Mouse (Mus musculus) kidney, postnatal 25 days (tissue): Measurements from ENCODE around the gene Pigm.

Experiments
- DNase-seq, 2 experiments: peaks; one replicate each; pipeline ENCODE4 v3.0.0; 2021; ENCODE audit warnings: mixed read lengths in 2 of 2

Gene Pigm

DNA sequence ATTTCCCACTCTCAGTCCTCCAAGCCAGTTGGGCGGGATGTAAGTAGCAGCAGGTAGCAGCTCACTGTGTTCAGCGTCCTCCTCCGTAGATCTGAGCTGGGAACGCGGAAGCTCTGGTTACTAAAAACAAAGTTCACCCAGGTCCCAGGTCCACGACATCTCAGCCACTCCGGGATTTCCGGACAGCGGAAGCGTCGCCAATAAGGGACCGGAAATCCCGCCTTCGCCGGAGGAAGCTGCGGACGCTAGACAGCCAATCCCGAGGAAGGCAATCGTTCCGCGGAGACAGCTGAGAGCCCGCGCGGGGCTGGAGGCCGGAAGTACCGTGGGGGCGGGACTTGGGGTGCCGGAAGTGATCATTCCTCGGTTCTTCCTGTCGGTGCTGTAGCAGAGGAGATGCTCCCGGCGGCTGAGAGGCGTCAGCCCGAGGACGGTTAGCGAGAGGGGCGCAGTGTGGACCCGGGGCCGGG is at the start of gene Pigm:
TSS of gene Pigm (plus strand) at position 349 of the 470 bp plus-strand sequence.
- DNase-seq, result peak; percentile 98 to 99

DNA sequence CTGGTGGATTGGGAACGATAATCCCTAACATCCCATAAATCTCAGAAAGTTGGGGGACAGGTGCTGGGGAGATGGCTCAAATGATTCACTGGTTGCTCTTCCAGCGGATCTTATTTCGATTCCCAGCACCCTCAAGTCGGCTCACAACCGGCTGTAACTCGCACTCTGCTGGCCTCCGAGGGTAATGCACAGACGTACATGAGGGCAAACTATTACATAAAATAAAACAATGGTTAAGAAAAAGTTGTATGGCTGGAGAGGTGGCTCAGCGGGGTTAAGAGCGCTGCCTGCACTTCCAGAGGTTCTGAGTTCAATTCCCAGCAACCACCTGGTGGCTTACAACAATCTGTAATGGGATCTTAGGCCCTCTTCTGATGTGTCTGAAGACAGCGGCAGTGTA is 49.7 kb upstream of the Pigm start:
- DNase-seq, result no peak

DNA sequence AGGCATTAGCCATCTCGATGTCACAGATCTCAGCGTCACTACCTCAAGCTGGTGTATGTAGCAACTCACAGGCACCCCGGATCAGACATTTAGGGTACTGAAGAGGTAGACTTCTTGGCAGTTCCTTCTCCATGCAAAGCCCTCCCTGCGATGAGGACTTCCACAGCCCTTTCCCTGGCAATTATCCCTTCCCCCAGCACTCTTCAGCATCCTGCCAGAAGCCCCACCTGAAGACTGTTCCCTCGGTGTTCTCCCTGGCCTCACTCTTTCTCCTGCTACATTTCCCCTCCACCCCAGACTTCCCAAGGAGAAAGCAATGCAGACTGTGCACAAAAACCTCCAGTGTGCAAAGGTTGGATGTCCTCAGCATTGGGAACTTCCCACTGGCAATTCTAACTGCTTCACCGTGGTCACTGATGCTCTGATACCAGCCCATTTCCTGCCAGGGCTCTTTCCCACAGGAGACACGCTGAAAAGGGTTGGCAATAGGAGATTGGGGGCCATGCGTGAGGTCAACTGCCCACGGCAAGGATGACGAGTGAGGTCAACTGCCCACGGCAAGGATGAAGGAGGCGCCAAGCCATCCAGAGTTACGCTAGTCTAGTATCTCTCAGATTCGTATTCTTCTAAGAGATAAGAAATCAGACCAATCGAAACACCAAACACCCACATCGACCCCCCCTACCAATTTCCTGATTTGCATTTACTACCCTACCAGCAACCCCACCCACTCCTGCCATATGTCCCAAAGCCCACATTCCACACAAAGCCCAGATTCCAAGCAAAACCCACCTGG is 48.9 kb upstream of the Pigm start:
- DNase-seq, result no peak

DNA sequence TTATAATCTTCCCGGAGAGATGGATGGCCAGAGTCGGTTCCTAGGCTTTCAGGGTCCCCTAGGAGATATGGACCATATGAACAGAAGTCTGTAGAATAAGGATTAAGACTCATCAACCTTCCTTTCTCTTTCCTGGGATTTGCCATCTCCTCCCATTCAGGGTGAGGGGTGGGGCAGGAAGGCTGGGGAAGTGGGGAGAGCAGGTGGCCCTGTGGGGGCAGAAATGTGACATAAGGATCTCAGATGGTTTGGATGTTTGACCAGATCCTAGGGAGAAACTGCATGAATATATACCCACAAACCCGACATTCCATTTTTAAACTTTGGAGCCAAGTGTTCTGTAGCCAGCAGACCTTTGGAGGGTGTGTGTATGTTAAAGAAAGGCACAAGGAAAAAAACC is 48.3 kb upstream of the Pigm start:
- no peak for DNase-seq

DNA sequence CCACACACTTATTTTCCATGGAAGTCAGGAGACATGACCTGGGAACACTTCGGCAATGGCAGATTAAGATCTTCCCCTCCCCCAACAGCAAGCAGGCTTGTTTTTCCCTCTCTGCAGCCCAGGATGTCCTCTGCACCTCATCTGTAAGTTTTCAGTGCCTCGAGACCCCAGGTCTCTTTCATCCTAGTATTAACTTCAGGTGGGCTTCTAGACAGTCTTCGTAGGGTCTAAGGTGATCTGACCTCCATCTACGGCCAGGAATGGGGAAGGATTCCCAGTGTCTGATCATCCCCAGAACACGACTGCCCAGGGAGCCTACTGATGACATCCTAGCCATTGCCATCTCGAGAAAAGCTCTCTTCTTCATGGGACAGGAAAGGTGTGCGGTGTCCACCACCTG is 47.9 kb upstream of the Pigm start:
- DNase-seq, result no peak

DNA sequence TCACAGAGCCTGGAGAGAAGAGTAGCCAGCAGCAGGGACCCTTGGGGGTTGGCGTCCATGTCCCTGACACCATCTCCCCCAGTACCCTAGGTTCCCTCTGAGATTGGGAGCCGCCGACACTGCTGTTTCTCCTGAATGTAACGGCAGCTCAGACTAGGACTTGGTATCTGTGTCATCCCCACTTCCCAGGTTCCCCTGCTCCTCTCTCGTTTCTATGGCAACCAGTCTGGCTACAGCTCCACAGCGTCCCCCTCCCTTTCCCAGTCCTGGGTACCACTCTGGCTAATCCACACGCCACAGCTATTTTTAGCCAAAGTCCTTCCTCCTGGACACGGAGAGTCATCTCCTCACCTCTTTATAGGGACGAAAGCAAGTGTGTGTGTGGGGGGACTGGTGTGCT is 47.2 kb upstream of the Pigm start, which contains the start of gene Kcnj9:
TSS of gene Kcnj9 (minus strand) at position 188 of the 400 bp plus-strand sequence.
- no peak for DNase-seq

DNA sequence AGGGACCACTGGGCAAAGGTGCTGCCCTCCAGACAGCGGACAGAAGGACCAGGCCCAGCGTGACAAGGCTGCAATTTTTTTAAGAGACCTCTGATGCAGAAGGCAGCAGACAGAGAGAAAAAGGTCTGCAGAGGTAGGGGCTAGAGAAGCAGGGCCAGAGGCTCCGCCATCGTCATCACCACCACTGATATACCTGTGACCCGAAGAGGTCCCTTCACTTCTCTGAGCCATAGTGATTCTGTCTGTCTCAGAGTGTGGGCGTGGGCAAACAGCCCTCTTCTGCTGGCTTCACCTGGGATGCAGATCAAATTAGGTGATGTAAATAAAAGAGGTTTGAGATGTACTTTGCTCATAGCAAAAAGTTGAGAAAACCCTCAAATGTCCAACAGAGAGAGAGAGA is 46.7 kb upstream of the Pigm start:
- DNase-seq, result no peak

DNA sequence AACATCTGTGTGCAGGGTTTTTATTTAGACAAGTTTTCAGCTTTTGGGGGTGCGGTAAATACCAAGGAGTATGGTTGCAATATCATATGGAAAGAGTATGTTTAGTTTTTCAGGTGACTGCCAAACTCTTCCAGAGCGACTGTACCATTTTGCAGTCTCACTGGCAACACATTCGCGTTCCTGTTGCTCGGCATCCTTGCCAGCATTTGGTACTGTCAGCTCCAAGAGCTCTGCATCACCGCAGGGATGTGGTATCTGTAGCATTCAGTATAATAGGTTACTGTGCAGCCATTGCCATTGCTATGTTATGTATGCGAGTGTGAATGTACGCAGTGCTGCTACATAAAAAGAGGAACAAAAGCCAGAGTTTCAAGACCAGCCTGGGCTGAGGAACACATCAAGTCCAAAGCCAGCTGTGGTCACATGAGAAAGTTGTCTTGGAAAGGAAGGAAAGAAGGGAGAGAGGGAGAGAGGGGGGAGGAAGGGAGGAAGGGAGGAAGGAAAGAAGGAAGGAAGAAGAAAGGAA is 44.9 kb upstream of the Pigm start:
- no peak for DNase-seq

DNA sequence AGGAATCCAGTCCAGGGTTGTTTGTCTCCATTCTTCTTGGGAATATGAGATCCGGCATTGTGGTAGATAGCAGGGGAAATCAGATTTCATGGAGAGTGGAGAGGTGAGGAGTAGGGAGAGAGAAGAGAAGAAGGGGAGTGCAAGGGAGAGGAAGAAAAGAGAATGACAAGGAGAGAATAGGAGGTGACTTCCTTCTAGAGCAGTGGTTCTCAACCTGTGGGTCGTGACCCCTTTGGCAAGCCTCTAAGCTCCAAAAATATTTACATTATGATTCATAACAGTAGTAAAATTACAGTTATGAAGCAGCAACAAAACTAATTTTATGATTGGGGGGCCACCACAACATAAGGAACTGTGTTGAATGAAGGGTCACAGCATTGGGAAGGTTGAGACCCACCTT is 43.4 kb upstream of the Pigm start:
- no peak for DNase-seq

DNA sequence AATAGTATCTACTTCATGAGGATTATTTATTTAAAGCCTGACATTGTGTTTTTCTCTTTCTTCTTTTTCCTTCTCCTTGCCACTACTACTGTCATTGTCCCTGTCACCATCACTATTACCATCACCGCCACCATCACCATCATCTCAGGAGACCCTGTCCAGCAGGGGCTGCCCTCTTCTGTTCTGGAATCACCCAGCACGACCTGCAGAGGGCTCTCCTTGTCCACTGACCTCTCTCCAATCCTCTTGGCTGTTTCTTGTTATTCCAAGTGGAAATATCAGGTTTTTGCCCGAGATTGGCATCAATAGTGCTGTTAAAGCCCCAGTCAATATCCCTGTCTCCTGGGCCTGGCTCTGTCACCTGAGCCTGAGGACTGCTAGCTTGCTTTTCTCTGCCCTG is 42.8 kb upstream of the Pigm start:
- no peak for DNase-seq

DNA sequence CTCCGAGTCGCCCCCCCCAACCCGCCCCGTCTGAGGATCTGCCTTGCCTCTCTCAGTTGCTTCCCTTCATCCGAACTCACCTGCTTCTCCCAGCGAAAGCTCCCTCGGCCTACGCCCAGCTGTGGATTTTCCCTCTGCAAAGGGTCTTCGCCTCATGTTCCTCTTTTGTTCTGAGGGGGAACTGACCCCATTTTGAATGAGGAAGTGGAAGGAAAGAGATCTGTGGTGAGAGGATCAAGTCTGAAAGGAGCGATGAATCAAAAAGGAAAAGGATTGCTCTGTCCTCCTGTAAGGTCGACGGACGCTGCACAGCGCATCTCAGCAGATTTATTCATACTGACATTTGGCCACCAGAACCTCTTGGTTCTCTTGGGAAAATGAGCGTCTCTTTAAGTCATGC is 40.5 kb upstream of the Pigm start:
- no peak for DNase-seq

DNA sequence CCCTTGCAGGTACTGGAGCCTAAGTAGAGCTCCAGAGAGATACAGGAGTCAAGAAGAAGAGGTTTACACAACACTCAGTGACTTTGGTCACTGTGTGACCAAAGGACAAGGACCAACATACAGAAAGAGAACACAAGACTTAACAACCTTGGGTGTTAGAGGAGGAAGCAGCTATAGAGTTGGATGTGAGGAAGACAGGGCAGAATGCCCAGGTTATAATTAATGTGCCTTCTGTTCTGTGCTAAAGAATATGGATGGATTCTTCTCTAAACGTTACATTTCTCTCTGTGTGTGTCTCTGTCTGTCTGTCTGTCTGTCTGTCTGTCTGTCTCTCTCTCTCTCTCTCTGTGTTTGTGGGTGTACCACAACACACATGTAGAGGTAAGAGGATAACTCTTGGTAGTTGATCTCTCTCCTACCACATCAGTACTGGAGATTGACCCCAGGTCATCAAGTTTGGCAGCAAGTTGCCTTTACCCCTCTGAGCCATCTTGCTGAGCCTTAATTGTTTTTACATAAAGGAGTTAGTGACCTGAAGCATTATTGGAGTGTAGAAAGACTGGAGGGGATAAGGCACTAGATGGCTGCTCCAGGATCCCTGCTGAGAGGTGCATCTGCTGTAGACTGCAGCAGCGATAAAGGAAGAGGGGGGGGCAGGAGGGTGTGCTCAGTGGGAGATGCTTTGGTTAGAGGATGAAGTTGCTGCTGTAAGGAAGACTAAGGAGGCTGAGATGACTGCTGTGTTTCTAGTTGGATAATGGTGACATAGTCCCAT is 38.7 kb upstream of the Pigm start:
- no peak for DNase-seq

DNA sequence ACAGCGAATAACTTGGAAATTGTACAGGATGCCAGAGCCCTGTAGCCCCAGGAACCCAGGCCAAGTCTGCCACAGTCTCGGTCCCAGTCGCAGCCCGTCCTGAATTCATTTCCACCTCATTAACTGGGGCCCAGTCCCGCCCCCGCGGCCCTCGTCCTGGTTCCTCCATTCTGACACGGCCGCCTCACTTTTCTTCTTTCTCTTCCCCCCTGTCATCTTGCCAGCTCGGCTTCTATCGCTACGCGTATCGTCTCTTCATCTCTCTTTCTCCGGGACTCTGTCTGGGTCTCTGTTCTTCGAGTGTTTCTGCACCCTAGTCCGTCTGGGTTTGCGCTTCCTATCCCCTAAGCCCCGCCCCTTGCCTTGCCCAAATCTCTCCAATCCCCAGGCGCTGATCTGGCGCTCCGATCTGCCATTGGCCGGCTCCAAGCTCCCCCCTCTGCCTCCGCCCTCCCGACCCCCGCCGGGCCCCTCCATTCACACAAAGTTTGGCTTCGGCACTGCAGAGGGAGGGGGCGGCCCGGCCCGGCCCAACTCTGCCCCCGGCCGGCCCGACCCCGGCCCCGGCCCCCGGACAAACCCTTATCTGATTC is 35.5 kb upstream of the Pigm start, which contains the start of gene Kcnj10:
TSS of gene Kcnj10 (plus strand) at position 482 of the 593 bp plus-strand sequence.
- peak; percentile 85 to 92 for DNase-seq

DNA sequence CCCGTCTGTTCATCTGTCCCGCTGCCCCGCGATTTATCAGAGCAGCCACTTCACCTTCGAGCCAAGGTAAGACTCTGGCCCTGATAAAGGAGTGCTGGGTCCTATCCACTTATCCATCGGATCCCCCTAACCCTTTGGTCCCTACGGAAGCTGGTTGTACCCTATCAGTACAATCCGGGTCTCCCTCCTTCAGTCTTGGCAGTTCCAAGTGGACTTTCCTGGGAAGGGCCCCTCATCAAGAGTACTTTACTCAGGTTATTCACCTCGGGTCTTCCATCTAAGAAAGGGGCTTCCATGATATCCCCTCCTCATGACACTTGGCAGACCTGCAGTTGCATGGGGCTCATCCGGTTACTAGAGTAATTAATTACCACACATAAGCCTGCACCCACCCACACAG is 35.0 kb upstream of the Pigm start:
- DNase-seq, result no peak

DNA sequence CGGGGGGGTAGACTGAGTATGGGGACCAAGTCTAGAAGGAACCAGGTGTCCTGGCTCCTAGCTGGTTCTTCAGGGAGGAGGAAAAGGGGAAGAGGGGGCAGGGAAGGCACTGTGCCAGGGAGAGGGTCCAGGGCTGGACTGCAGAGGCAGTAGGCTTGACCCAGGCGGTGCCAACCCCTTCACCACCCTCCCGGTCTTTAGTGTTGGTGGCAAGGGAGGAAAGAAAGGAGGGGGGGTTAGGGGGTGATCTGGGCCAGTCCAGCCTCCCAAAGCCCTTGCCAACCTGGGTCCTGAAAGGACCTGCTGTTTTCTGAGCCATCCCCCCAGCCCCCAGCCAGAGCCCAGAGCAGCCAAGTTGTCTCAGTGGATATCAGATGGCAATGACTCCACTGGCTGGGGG is 33.6 kb upstream of the Pigm start:
- peak in 1 of 2 experiments; percentile 63 for DNase-seq

DNA sequence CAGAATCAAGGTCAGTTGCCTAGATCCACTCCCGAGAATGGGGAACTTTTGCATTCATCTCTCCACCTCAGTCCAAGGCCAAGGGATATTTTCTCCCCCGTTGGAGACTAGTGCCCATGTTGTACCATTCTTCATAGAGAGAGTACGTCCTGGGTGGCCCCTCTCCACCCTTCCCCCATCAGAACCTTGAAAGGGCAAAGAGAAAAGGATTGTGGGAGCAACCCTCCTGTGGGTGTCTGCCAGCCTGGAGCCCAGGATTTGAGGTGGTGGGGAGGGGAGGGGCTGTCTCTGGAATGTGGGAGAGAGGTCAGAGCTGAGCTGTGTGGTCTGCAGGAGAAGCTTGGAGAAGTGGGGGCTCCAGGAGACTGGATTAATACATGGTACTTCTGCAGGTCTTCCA is 32.4 kb upstream of the Pigm start:
- DNase-seq, result peak in 1 of 2 experiments; percentile 60

DNA sequence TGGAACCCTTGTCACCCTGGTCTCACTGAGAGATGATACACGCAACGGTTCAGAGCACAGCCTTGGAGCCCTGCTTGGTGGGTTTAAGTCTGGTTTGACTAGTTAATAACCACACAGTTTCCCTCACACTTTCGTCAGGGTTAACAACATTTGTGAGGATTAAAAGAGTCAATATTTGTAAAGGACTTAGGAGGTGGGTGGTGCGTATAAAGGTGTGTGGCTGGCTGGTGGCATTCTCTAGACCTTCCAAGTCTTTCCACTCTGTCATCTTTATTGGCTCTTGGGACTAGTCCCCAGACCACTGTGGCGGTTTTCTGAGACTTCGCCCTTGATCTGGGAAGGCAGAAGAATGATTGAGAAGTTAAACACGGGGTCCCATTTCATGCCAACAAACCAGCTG is 31.5 kb upstream of the Pigm start:
- no peak for DNase-seq

DNA sequence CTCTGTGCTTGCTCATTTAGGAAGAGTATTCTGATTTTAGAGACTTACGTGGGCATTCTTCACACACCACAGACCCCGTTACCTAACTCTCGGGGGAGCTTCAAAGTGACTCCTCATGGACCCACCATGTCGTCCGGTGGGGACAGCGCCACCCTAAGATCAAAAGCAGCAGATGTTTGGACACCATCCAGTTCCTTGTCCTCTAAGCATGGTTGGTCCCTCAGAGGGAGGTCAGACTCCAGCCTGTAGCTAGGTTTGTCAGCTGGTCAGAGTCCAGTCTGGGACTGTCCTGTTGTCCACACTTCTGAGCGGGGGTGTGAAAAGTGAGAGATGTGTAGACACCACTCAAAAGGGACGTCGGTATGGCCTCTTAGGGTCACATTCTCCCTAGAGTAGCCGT is 29.6 kb upstream of the Pigm start:
- peak; percentile 45 to 64 for DNase-seq

DNA sequence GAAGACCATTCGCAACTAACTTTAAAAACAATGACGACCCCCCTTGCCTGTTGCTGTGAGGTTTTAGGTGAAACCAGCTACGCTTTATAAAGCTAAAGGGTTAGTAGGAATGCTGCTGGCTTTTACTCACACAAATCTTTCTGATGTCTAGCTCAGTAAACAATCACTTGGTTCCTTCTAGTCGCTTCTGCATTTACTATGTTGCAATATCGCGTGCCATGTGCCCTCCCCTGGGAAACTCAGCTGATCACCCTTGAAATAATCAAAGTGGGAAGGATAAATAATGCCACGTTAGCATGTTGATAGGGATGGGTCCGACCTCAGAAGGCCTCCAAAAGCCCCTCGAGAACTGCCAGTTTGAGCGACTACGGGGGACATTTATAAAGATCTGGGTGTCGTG is 29.0 kb upstream of the Pigm start:
- no peak for DNase-seq

DNA sequence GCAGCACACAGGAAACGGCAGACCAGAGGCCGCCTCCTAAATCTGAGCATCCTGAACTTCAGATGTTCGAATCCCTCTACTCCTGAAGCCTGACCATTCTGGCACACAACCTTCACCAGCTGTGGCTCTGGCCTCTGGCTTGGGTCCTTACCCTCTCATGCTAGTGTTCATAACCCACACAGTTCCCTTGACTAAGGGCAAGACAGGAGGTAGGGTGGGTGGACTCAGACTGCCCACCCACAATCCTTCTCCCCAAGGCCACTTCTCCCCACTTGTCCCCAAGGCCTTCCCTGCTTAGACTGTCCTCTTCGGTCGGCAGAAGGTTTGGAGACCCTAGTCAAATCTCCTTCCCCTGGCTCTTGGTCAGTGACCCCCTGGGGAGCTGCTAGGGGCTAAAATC is 26.8 kb upstream of the Pigm start:
- no peak for DNase-seq

DNA sequence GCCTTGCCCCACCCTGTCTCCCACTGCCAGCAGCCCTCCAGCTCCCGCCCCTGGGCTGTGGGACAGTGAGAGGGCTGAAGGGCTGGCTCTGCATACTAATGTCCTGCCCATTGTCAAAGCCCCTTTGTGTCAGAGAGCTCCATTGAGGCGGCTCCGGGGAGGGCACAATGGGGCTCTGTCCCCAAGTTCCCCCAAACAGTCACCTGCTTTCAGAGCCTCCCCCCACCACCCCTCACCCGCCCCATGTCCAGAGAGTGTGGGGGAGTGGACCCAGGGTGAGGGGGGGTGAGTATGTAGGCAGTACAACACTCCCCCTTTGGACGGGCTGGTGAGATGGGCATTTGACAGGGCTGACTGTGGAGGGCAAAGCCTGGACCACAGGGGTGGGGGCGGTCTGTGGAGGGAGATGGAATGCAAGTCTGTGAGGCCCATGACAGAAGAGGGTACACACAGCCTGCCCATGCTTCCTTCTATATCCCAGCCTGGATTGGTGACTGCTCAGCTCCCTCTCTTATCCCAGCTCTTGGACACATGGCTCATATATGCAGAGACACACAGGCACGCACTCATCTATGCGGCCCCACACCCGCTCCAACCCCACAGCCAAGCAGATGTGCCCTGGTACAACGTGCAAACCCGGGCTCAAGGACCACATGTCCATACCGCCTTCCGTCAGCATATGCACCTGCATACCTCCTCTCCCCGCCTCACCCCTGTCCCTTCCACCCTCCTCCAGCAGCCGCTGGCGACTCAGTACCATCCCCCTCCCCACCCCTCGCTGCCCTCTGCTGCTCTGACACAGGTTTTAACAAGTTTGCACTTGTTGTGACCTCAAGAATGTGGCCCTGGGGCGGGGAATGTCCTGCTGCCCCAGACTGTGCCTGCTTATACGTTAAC is 26.2 kb upstream of the Pigm start:
- DNase-seq, result peak; percentile 88 to 96

DNA sequence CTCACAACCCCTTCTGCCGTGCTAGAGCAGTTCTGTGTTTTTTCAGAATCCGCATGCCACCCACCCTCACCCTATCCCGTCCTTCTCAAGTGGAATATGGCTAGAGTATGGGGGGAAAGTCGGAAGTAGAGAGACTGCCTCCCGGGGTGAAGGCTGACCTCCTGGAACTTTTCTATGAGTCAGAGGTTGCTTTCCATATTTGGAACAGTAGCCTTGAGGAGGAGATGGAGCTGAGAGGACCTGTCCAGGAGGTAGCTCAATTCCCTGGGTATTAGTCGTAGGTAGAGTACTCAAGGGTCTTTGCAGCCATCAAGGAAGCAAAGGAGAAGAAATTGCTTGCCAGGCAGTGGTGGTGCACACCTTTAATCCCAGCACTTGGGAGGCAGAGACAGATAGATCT is 24.3 kb upstream of the Pigm start:
- no peak for DNase-seq
